Mouse (Mus musculus): ENCODE measurements at regions not wholly inside any gene's neighbourhood (a gene's known extent, or its start where the extent isn't known, plus 50 kb on each side); places are given as distances from the start of the nearest gene placed in this dataset.

DNA sequence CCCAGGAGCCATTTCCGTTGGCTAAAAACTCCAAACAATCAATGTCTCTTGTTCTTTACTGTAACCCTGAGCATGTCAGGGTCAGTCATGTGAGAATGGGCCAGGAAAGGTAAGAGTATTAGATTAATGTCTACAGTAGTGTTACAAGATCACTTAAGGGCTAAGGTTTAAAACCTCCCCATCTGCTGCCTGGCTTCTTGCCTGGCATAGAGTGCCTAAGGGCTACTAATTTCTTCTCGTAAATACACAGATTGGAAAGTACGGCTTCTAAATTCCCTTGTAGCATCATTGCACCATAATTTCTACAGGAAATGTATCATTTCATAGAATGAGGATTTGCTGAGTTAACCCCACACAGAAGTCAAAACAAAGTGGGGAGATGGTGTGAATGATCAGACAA, 281.0 kb downstream of the Col12a1 start:
- Histone ChIP-seq H3K4me1 (ENCODE audit: control insufficient read depth, insufficient read depth, low read length) (no peaks in the 10 kb centered on the region), H3K27ac (ENCODE audit: insufficient read depth, low read length) (no peak overlapping the region), H3K4me3 (ENCODE audit: insufficient read depth, low read length) (no peak overlapping the region)
- TF ChIP-seq POLR2A (IDR thresholded peaks at IDR 0.05; ENCODE audit: low read depth, low read length), result no peak
- TF ChIP-seq CTCF (IDR thresholded peaks at IDR 0.05; ENCODE audit: borderline replicate concordance, insufficient read depth, low read length), result no peak

- H3K4me3 ChIP-seq (ENCODE audit: insufficient read depth, low read length), result no peak overlapping the region
- no peaks in the 10 kb centered on the region for H3K4me1 ChIP-seq (ENCODE audit: control insufficient read depth, insufficient read depth, low read length)
- H3K27ac ChIP-seq (ENCODE audit: insufficient read depth, low read length), result no peak overlapping the region
- TF ChIP-seq CTCF (IDR thresholded peaks at IDR 0.05; ENCODE audit: borderline replicate concordance, insufficient read depth, low read length), result no peak
- TF ChIP-seq POLR2A (IDR thresholded peaks at IDR 0.05; ENCODE audit: low read depth, low read length), result no peak
Measured at GRCm38 (mm10) chr9:79439233-79439960, 279.2 kb downstream of the Col12a1 start.

DNA sequence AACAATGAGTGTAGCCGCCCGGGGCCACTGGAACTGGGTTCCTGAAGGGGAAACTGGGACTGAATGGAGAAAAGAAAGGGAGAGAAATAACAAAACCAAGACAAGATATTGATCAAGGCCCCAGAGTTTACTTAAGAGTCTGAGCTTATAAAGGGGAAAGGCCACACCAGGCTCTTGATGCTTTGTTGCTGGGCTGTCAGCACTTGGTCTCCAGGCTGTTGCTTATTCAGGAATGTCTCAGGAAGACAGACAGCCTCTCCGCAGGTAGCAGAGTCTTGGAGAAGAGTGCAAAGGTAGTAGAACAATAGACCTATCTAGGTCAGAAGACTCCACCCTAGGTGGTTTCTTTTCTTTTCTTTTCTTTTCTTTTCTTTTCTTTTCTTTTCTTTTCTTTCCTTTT, 263.4 kb downstream of the Col12a1 start:
- Histone ChIP-seq H3K4me3 (ENCODE audit: insufficient read depth, low read length) (no peak overlapping the region), H3K4me1 (ENCODE audit: control insufficient read depth, insufficient read depth, low read length) (no peaks in the 10 kb centered on the region), H3K27ac (ENCODE audit: insufficient read depth, low read length) (no peak overlapping the region)
- TF ChIP-seq POLR2A (IDR thresholded peaks at IDR 0.05; ENCODE audit: low read depth, low read length) (no peak), CTCF (IDR thresholded peaks at IDR 0.05; ENCODE audit: borderline replicate concordance, insufficient read depth, low read length) (no peak)

- Histone ChIP-seq H3K4me3 (ENCODE audit: insufficient read depth, low read length) (no peak overlapping the region), H3K27ac (ENCODE audit: insufficient read depth, low read length) (peak overlapping the region; percentile 90), H3K4me1 (ENCODE audit: control insufficient read depth, insufficient read depth, low read length) (peaks cover 6% of the 10 kb centered on the region)
- 0 out of 2 replicates have a peak, but pooled peaks have one; percentile 15 for TF ChIP-seq POLR2A (IDR thresholded peaks at IDR 0.05; ENCODE audit: low read depth, low read length)
- TF ChIP-seq CTCF (IDR thresholded peaks at IDR 0.05; ENCODE audit: borderline replicate concordance, insufficient read depth, low read length), result no peak
Measured at GRCm38 (mm10) chr9:79479118-79479517, 239.5 kb downstream of the Col12a1 start.

- no peaks in the 10 kb centered on the region for H3K4me1 ChIP-seq (ENCODE audit: control insufficient read depth, insufficient read depth, low read length)
- no peak overlapping the region for H3K4me3 ChIP-seq (ENCODE audit: insufficient read depth, low read length)
- H3K27ac ChIP-seq (ENCODE audit: insufficient read depth, low read length), result peak overlapping the region; percentile 35
- TF ChIP-seq POLR2A (IDR thresholded peaks at IDR 0.05; ENCODE audit: low read depth, low read length) (no peak), CTCF (IDR thresholded peaks at IDR 0.05; ENCODE audit: borderline replicate concordance, insufficient read depth, low read length) (no peak)
Measured at GRCm38 (mm10) chr9:79500253-79500652, 218.4 kb downstream of the Col12a1 start.

GRCm38 (mm10) chr9:79502034-79502433, 216.6 kb downstream of the Col12a1 start:
- Histone ChIP-seq H3K4me1 (ENCODE audit: control insufficient read depth, insufficient read depth, low read length) (no peaks in the 10 kb centered on the region), H3K27ac (ENCODE audit: insufficient read depth, low read length) (no peak overlapping the region), H3K4me3 (ENCODE audit: insufficient read depth, low read length) (no peak overlapping the region)
- no peak for TF ChIP-seq CTCF (IDR thresholded peaks at IDR 0.05; ENCODE audit: borderline replicate concordance, insufficient read depth, low read length)
- TF ChIP-seq POLR2A (IDR thresholded peaks at IDR 0.05; ENCODE audit: low read depth, low read length), result no peak

DNA sequence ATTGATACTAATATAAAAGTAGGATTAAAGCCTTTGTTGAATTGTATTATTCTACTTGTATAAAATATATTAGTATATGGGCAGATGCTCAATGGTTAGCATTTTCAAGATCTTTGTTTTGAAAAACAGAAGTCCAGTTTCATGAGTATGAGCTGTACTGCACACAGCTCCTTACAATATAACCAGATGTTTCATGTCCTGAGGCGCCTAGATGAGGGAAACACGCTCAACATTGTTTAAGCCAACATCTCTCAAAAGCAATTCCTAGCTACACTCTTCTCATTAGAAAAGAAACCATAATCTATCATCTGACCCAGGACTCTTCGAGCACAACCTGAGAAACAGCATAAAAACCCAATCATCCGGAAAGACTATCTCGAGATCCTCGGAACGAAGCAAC, 202.2 kb downstream of the Col12a1 start:
- Histone ChIP-seq H3K4me3 (ENCODE audit: insufficient read depth, low read length) (no peak overlapping the region), H3K27ac (ENCODE audit: insufficient read depth, low read length) (no peak overlapping the region), H3K4me1 (ENCODE audit: control insufficient read depth, insufficient read depth, low read length) (peaks cover 5% of the 10 kb centered on the region)
- TF ChIP-seq CTCF (IDR thresholded peaks at IDR 0.05; ENCODE audit: borderline replicate concordance, insufficient read depth, low read length) (no peak), POLR2A (IDR thresholded peaks at IDR 0.05; ENCODE audit: low read depth, low read length) (no peak)

DNA sequence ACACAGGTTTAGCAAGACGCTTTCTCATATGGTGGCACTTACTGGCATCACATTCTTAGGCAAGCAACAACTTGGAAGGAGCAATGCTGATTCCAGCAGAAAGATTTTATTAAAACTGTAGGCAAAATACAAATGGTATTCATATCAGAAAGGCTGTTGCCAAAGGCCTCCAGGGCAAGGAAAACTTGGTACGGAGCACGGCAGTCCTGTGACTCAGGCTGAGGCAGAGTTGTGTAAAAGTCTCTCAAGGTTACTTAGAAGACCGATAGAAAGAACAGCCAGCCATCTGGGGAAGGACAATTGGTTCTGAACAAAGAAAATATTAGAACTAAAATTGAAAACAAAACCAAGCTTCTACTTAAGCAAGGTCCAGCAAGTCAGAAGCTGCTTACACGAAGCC, 201.2 kb downstream of the Col12a1 start:
- H3K27ac ChIP-seq (ENCODE audit: insufficient read depth, low read length), result peak overlapping the region; percentile 73
- H3K4me1 ChIP-seq (ENCODE audit: control insufficient read depth, insufficient read depth, low read length), result peaks cover 5% of the 10 kb centered on the region
- no peak for TF ChIP-seq POLR2A (IDR thresholded peaks at IDR 0.05; ENCODE audit: low read depth, low read length)
- TF ChIP-seq CTCF (IDR thresholded peaks at IDR 0.05; ENCODE audit: borderline replicate concordance, insufficient read depth, low read length), result no peak
- no peak overlapping the region for H3K4me3 ChIP-seq (ENCODE audit: insufficient read depth, low read length)

DNA sequence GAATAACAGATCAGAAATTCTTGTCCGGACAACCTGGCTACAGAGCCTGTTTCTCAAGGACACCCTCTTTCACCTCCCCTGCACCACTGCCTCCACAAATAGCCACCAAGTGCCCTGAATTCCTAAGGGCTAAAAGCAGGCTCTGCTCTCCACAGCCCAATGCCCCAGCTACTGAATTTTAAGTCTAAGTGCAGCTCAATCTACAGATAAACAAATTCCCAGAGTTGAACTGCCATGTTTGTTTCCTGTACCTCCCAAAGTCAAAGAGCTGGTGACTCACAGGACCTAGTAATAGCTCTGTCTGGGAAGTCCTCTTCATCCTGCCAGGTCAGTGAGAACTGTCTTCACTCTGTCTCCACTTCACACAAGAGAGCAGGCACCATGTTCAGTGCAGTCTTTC, 200.0 kb downstream of the Col12a1 start:
- TF ChIP-seq POLR2A (IDR thresholded peaks at IDR 0.05; ENCODE audit: low read depth, low read length) (no peak), CTCF (IDR thresholded peaks at IDR 0.05; ENCODE audit: borderline replicate concordance, insufficient read depth, low read length) (no peak)
- 0 out of 2 replicates have a peak overlapping the region, but pooled peaks have one; percentile 2 for H3K27ac ChIP-seq (ENCODE audit: insufficient read depth, low read length)
- no peak overlapping the region for H3K4me3 ChIP-seq (ENCODE audit: insufficient read depth, low read length)
- H3K4me1 ChIP-seq (ENCODE audit: control insufficient read depth, insufficient read depth, low read length), result peaks cover 5% of the 10 kb centered on the region

DNA sequence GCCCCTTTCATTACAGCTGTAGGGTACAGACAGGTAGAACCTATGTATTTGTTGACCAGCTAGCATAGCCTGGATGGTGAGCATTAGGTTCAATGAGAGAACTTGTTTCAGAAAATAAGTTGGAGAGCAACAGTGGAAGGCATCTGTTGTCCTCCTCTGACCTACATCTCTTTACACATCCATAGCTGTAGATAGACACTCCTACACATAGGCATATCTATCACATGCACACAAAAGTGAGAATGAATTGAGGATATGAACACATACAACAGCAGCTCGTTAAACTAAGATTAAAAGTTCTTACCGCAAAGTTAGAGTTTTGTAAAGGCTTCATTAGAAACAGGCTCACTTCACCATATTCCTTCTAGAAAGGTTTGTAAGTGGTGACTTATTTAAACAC, 198.1 kb downstream of the Col12a1 start:
- TF ChIP-seq POLR2A (IDR thresholded peaks at IDR 0.05; ENCODE audit: low read depth, low read length) (no peak), CTCF (IDR thresholded peaks at IDR 0.05; ENCODE audit: borderline replicate concordance, insufficient read depth, low read length) (no peak)
- Histone ChIP-seq H3K4me3 (ENCODE audit: insufficient read depth, low read length) (no peak overlapping the region), H3K4me1 (ENCODE audit: control insufficient read depth, insufficient read depth, low read length) (peaks cover 5% of the 10 kb centered on the region), H3K27ac (ENCODE audit: insufficient read depth, low read length) (no peak overlapping the region)

All from embryonic fibroblast, embryonic 13.5 days (primary cell).